Mouse (Mus musculus): ENCODE results near the gene Ccdc177. TPM values are rescaled to one million over a fixed set of nuclear protein-coding genes. Genes with fewer than 3 reads are reported as not detected.

Ccdc177 gene
- total and polyA plus RNA-seq, 3 experiments = not detected

GRCm38 (mm10) chr12:80736464-80737282 is 23.8 kb downstream of the Ccdc177 start:
- Histone ChIP-seq H3K27me3 (ENCODE audit: control insufficient read depth in 1 of 2, insufficient read depth in 2 of 2, low read length in 2 of 2) (no peaks in the 10 kb centered on the region; a peak in 1 of 4 replicates), H3K27ac (ENCODE audit: control insufficient read depth, low read depth, low read length) (peak overlapping the region; percentile 41), H3K4me3 (ENCODE audit: control insufficient read depth in 1 of 2, insufficient read depth in 1 of 2, low read depth in 2 of 2, low read length in 2 of 2) (peak overlapping the region; percentile 37 to 56), H3K36me3 (ENCODE audit: control insufficient read depth in 1 of 2, insufficient read depth in 2 of 2, low read length in 2 of 2) (peaks cover 0 to 25% of the 10 kb centered on the region in 2 experiments; a peak in 2 of 4 replicates), H3K79me2 (ENCODE audit: control insufficient read depth, insufficient read depth, low read length, poor library complexity) (no peaks in the 10 kb centered on the region), H3K4me1 (ENCODE audit: control insufficient read depth in 1 of 2, insufficient read depth in 2 of 2, low read length in 2 of 2) (peaks cover 23 to 47% of the 10 kb centered on the region in 2 experiments), H3K9me3 (replicated peaks; ENCODE audit: insufficient read depth, low read length) (no peaks in the 10 kb centered on the region), H3K9ac (ENCODE audit: control insufficient read depth, low read depth, low read length, poor library complexity, severe bottlenecking) (peak overlapping the region; percentile 45)
- DNase-seq (ENCODE audit: low read depth, low spot score) = peak; percentile 79
- TF ChIP-seq SMC3 (IDR thresholded peaks at IDR 0.05; ENCODE audit: low read depth, low read length) (no peak), POLR2A (IDR thresholded peaks at IDR 0.05; ENCODE audit: control insufficient read depth in 1 of 2, insufficient read depth in 1 of 2, low read depth in 1 of 2, low read length in 2 of 2, poor library complexity in 1 of 2) (0 out of 4 replicates have a peak, but pooled peaks of 1 of the 2 experiments have one; percentile 21), TCF12 (IDR thresholded peaks at IDR 0.05; ENCODE audit: low read depth, low read length) (0 out of 2 replicates have a peak, but pooled peaks have one; percentile 5), JUND (IDR thresholded peaks at IDR 0.05; ENCODE audit: low read depth, low read length) (no peak), BHLHE40 (IDR thresholded peaks at IDR 0.05; ENCODE audit: borderline replicate concordance, low read depth, low read length) (no peak), ELF1 (IDR thresholded peaks at IDR 0.05; ENCODE audit: low read depth, low read length) (peak; percentile 47; the same call in 1 of the 2 replicates), CHD1 (IDR thresholded peaks at IDR 0.05; ENCODE audit: low read depth, low read length) (no peak), GATA1 (IDR thresholded peaks at IDR 0.05; ENCODE audit: low read depth, low read length) (no peak), ZNF384 (IDR thresholded peaks at IDR 0.05; ENCODE audit: low read depth, low read length) (no peak), E2F4 (IDR thresholded peaks at IDR 0.05; ENCODE audit: borderline replicate concordance, low read depth, low read length) (no peak), USF1 (IDR thresholded peaks at IDR 0.05; ENCODE audit: low read depth, low read length) (no peak), ZMIZ1 (IDR thresholded peaks at IDR 0.05; ENCODE audit: low read depth, low read length) (no peak), ETS1 (IDR thresholded peaks at IDR 0.05; ENCODE audit: low read depth, low read length) (no peak), EP300 (IDR thresholded peaks at IDR 0.05; ENCODE audit: low read depth in 1 of 2, low read length in 2 of 2) (no peak), CTCF (IDR thresholded peaks at IDR 0.05 in 2 of 3, conservative IDR thresholded peaks at IDR 0.05 in 1 of 3; ENCODE audit: control insufficient read depth in 1 of 3, insufficient read depth in 1 of 3, low read depth in 2 of 3, low read length in 3 of 3, poor library complexity in 1 of 3, severe bottlenecking in 1 of 3) (no peak), NELFE (IDR thresholded peaks at IDR 0.05; ENCODE audit: low read depth, low read length) (peak; percentile 29; the same call in 1 of the 2 replicates), MAX (IDR thresholded peaks at IDR 0.05; ENCODE audit: low read length) (no peak), POLR2AphosphoS5 (IDR thresholded peaks at IDR 0.05; ENCODE audit: borderline replicate concordance, low read depth, low read length) (no peak), MYC (IDR thresholded peaks at IDR 0.05; ENCODE audit: low read depth, low read length) (0 out of 2 replicates have a peak, but pooled peaks have one; percentile 19)
